Mouse (Mus musculus) heart, adult 8-10 months (tissue): ENCODE measurements around the gene Map2k2. TPM values are rescaled to one million over a fixed set of nuclear protein-coding genes. Genes with fewer than 3 reads are reported as not detected.
A peak's percentile ranks its signal among the peaks of the same experiment; 100 is the strongest.
"Not testable (repeated sequence)": the region's sequence is repeated elsewhere in the genome, so short reads cannot be mapped to it uniquely, and the experiment has no call there.

Experiments used
- DNase-seq: peaks from one replicate; pipeline ENCODE4 v3.0.0; 2022; ENCODE audit warnings: low spot score
- microRNA-seq: library from miRNA; unstranded; fragments of <30 nt; microRNA quantifications from one replicate; pipeline ENCODE4 v1.2.0, GENCODE M21; 2022
- total RNA-seq, 4 experiments: library from RNA; stranded (reverse); gene quantifications; 2 replicates each; pipeline ENCODE4 v1.2.4; 2022

Gene Map2k2
- total RNA-seq, 4 experiments from 2014 or later = 110 to 137 (median 130) TPM

GRCm38 (mm10) chr10:81175936-81176465 is 70.3 kb downstream of the Map2k2 start:
- no peak for DNase-seq

- peak; percentile 97 for DNase-seq
Measured at GRCm38 (mm10) chr10:81176466-81177271, 71.0 kb downstream of the Map2k2 start, which contains the start of gene Eef2. Gene Eef2 (plus strand): TSS chr10:81176631.

- no peak for DNase-seq
Measured at GRCm38 (mm10) chr10:81177491-81177925, 71.8 kb downstream of the Map2k2 start.

- DNase-seq = no peak
Measured at GRCm38 (mm10) chr10:81177958-81178712, 72.4 kb downstream of the Map2k2 start.

GRCm38 (mm10) chr10:81178927-81179326 is 73.2 kb downstream of the Map2k2 start:
- DNase-seq = no peak

GRCm38 (mm10) chr10:81179451-81180342 is 74.0 kb downstream of the Map2k2 start:
- DNase-seq = no peak

GRCm38 (mm10) chr10:81180946-81181345 is 75.2 kb downstream of the Map2k2 start:
- DNase-seq = no peak

GRCm38 (mm10) chr10:81181860-81182259 is 76.1 kb downstream of the Map2k2 start:
- not testable (repeated sequence) for DNase-seq

GRCm38 (mm10) chr10:81182336-81183333 is 76.9 kb downstream of the Map2k2 start, which contains the start of gene Dapk3:
Gene Dapk3 (plus strand): TSS chr10:81183005.
- peak; percentile 98 for DNase-seq

Small RNA genes within 50 kb of the gene (microRNA-seq; reads per million reads assigned to microRNA genes)
- gene Mir5615-1 = not detected
- gene Mir5615-2 = not detected

Other genes starting within 250 kb of the Map2k2 start
- gene Tmprss9, start 234.1 kb upstream of the Map2k2 start, total RNA-seq = not detected
- gene Timm13, start 204.9 kb upstream of the Map2k2 start, total RNA-seq = 100 to 1,000 TPM; 117 to 135 (median 123) TPM
- 1 to 10 TPM; 3.5 to 6.3 (median 4.8) TPM for gene Lmnb2, start 187.7 kb upstream of the Map2k2 start, total RNA-seq
- 10 to 100 TPM in 2 of 4 experiments, 1 to 10 TPM in 2; 5.0 to 18.1 (median 12.0) TPM for gene Gadd45b, start 175.8 kb upstream of the Map2k2 start, total RNA-seq
- gene Gng7, start 91.0 kb upstream of the Map2k2 start, total RNA-seq = 1 to 10 TPM; 1.0 to 1.7 (median 1.5) TPM
- gene Diras1, start 80.3 kb upstream of the Map2k2 start, total RNA-seq = under 1 TPM in 1 of 4 experiments, not detected in 3; 0.44 TPM
- 10 to 100 TPM; 12.1 to 14.1 (median 12.7) TPM for gene Slc39a3, start 68.5 kb upstream of the Map2k2 start, total RNA-seq
- 100 to 1,000 TPM in 2 of 4 experiments, 10 to 100 TPM in 2; 92.0 to 102 (median 99.4) TPM for gene Sgta, start 45.7 kb upstream of the Map2k2 start, total RNA-seq
- 10 to 100 TPM; 12.3 to 14.9 (median 13.2) TPM for gene Thop1, start 35.9 kb upstream of the Map2k2 start, total RNA-seq
- under 1 TPM in 3 of 4 experiments, not detected in 1; 0.14 to 0.53 (median 0.27) TPM for gene Creb3l3, start 7.0 kb upstream of the Map2k2 start, total RNA-seq
- 10 to 100 TPM; 39.4 to 41.9 (median 40.7) TPM for gene Zbtb7a, start 29.3 kb downstream of the Map2k2 start, total RNA-seq
- 10 to 100 TPM; 16.8 to 18.6 (median 17.0) TPM for gene Pias4, start 62.0 kb downstream of the Map2k2 start, total RNA-seq
- 1,000 to 10,000 TPM; 1,076 to 1,267 (median 1,170) TPM for gene Eef2, start 70.7 kb downstream of the Map2k2 start, total RNA-seq
- 10 to 100 TPM; 26.3 to 35.5 (median 29.8) TPM for gene Dapk3, start 77.1 kb downstream of the Map2k2 start, total RNA-seq
- not detected for gene 4930442H23Rik, start 77.9 kb downstream of the Map2k2 start, total RNA-seq
- gene Nmrk2, start 96.1 kb downstream of the Map2k2 start, total RNA-seq = 10 to 100 TPM in 1 of 4 experiments, 1 to 10 TPM in 3; 5.8 to 18.8 (median 8.2) TPM
- under 1 TPM in 1 of 4 experiments, not detected in 3; 0.63 TPM for gene Atcay, start 124.9 kb downstream of the Map2k2 start, total RNA-seq
- 1 to 10 TPM; 1.6 to 3.1 (median 2.7) TPM for gene Zfr2, start 127.2 kb downstream of the Map2k2 start, total RNA-seq
- under 1 TPM; 0.26 to 0.75 (median 0.62) TPM for gene Matk, start 147.0 kb downstream of the Map2k2 start, total RNA-seq
- 100 to 1,000 TPM; 105 to 124 (median 112) TPM for gene Mrpl54, start 161.0 kb downstream of the Map2k2 start, total RNA-seq
- gene Apba3, start 161.0 kb downstream of the Map2k2 start, total RNA-seq = 100 to 1,000 TPM; 105 to 122 (median 112) TPM
- under 1 TPM in 1 of 4 experiments, not detected in 3; 0.22 TPM for gene Tjp3, start 185.7 kb downstream of the Map2k2 start, total RNA-seq
- gene Pip5k1c, start 187.0 kb downstream of the Map2k2 start, total RNA-seq = 10 to 100 TPM; 25.7 to 29.5 (median 26.8) TPM
- gene Cactin, start 215.2 kb downstream of the Map2k2 start, total RNA-seq = 10 to 100 TPM; 14.4 to 19.2 (median 16.3) TPM
- 1 to 10 TPM; 2.7 to 5.4 (median 3.5) TPM for gene Tbxa2r, start 222.8 kb downstream of the Map2k2 start, total RNA-seq
- 1 to 10 TPM; 4.1 to 6.6 (median 5.2) TPM for gene Gipc3, start 237.4 kb downstream of the Map2k2 start, total RNA-seq
- 10 to 100 TPM; 52.4 to 61.2 (median 57.1) TPM for gene Hmg20b, start 244.6 kb downstream of the Map2k2 start, total RNA-seq